Mouse (Mus musculus) yolk sac, embryonic 10.5 days (tissue): Measurements from ENCODE around the gene Ybey.
A peak's percentile ranks its signal among the peaks of the same experiment; 100 is the strongest.

Experiments
- DNase-seq: peaks from one replicate; pipeline ENCODE4 v3.0.0-alpha.2; 2017; ENCODE audit warnings: low spot score

Ybey gene

DNA sequence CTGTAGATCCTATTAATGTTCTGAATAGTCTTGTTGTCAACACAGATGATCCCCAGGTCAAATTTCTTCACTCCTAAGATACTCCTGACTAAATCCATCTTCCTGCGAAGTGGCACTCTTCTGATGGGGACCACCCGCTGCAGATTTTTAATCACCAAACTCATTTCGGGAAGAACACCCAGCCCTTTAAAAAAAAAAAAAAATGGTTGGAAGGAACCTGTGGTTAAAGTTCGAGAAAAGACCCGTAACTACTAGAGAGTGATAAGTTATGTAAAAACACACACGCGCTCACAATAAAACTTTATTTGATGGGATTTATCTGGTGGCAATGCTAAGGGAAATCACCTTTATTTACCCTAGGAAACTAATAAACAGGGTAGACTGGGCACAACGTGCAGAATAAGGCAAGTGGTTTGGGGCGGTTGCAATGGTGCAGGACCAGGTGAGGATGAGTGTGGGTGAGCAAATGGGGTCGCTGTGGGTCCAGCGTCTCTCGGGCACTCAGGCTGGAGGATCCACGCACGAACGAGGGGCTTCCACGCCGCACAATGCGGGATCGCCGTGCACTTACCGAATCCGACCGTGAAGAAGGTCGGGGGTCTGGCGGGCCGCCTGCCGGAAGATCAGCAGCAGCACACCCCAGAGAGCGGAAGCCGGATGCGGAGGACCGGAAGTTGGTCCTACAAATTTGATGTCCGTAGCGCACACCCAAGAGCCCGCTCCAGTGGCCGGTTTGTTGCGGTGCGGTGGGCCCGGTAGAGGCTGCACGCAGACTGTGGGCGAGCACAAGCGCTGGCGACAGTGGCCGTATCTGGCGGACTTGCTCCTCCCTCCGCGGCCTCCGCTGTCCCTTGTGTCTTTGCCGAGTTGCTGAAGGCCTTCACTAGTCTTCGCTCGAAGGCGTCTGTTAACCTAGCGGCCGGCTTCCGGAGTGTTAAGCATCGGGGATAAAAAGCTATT lies at the start of gene Ybey, which contains the start of gene Mcm3ap:
TSS of gene Ybey (minus strand) at position 912 of the 960 bp plus-strand sequence.
TSS of gene Mcm3ap (plus strand) at position 725 of the 960 bp plus-strand sequence.
- DNase-seq: peak; percentile 90

GRCm38 (mm10) chr10:76512965-76513583 lies 44.2 kb upstream of the Ybey start:
- DNase-seq: peak; percentile 64

GRCm38 (mm10) chr10:76505865-76506264 lies 37.0 kb upstream of the Ybey start:
- DNase-seq: no peak

- DNase-seq: peak; percentile 31
Measured at GRCm38 (mm10) chr10:76504271-76504943, 35.5 kb upstream of the Ybey start.

GRCm38 (mm10) chr10:76497522-76497921 lies 28.6 kb upstream of the Ybey start:
- no peak for DNase-seq

DNA sequence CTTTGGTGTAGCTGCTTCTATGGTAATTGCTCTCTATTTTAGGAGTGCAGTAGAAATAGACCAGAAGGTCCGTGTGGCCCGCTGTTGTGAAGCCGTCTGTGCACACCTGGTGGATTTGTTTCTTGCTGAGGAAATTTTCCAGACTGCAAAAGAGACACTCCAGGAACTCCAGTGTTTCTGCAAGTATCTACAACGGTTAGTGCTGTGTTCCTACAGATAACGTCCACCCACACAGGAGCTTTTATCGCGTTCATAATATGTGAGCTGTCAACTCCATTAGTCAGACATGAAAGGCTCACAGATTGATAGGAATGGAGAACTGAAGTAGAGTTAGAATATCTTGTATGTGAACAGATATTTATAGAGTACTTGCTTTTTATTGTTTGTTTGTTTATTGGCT lies 27.5 kb upstream of the Ybey start:
- no peak for DNase-seq

DNA sequence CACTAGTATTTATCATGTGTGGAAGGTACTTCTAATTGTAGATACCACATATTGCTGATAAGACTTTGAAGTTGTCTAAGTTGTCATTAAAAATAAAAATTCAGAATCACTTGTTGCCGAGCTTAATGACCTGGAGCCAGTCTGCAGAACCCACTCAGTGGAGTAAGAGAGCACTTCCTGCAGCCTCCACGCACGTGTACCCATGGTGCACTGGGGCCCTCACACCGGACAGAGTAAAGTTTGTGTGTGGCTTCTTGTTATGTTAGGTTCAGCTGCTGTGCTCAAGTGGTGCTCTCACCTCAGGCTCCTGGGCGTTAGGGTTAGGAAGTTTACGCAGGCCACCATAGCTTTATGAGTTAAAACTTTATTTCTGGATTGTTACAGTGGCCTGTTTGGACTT lies 26.6 kb upstream of the Ybey start:
- no peak for DNase-seq

GRCm38 (mm10) chr10:76493527-76493926 lies 24.6 kb upstream of the Ybey start:
- DNase-seq: no peak

DNA sequence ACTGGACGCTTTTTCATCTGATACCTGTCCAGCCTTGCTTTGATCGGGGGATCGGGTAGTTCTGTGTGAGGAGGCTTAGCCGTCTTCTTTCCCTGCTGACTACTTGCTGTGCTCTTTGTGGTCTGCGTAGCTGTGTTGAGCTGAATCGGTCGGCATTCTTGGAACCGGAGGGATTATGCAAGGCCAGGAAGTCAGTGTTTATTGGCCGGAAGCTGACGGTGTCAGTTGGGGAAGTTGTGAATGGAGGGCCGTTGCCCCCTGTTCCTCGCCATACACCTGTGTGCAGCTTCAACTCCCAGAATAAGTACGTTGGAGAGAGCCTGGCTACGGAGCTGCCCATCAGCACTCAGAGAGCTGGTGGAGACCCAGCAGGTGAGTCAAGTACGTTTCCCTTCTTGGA lies 20.3 kb upstream of the Ybey start:
- no peak for DNase-seq

GRCm38 (mm10) chr10:76488265-76488664 lies 19.4 kb upstream of the Ybey start:
- DNase-seq: no peak

GRCm38 (mm10) chr10:76486302-76486701 lies 17.4 kb upstream of the Ybey start:
- DNase-seq: no peak

GRCm38 (mm10) chr10:76481480-76481879 lies 12.6 kb upstream of the Ybey start:
- no peak for DNase-seq

- DNase-seq: no peak
Measured at GRCm38 (mm10) chr10:76480851-76481250, 11.9 kb upstream of the Ybey start.

DNA sequence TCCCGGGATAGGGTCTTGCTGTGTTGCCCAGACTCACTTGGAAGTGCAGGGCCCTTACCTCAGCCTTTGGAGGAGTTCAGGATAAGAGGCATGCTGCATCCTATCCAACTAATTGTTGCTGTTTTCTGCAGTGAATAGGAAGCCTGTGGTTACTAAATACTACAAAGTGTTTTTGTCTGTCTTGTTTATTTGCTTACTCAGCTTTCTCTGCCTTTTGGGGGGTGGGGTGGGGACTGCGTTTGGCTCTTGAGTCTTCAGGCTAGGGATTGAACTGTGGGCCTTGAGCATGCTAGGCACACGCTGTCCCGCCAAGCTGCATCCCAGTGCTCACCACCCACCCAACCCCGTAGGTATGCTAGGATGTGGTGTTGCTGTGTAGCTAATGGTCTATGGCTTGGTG lies 4.8 kb upstream of the Ybey start:
- DNase-seq: no peak

- DNase-seq: no peak
Measured at GRCm38 (mm10) chr10:76462721-76463120, 6.2 kb downstream of the Ybey start.

- no peak for DNase-seq
Measured at GRCm38 (mm10) chr10:76462312-76462711, 6.6 kb downstream of the Ybey start.

DNA sequence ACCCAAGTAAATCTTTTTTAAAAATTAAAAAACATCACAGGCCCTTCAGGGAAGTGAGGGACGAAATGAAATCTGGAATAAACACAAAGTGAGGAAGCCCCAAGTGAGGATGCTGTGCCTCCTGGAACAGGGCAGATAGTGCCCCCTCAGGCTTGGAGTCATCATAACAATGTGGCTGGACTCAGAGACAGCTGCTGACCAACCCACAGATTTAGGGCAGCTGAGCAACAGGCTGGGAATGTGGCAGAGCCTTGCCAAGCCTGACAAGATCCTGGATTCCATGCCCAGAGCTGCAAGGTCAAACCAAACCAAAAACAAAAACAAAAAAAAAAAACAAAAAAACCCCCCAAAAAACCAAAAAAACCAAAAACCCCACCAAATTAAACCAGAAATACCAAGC lies 7.7 kb downstream of the Ybey start:
- DNase-seq: no peak

DNA sequence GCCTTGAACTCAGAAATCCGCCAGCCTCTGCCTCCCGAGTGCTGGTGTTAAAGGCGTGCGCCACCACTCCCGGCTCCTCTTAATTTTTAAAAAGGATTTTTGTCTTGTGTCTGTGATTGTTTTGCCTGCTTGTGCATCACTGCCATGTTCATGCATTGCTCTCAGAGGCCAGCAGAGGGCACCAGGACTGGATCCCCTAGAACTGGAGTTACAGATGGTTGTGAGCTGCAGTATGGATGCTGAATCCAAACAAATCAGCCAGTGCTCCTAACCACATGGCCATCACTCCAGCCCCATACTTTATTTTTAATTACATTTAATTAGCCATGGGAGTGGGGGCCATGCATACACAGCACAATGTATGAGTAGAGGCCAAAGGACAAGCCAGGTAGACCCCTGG lies 13.6 kb downstream of the Ybey start:
- DNase-seq: no peak

DNA sequence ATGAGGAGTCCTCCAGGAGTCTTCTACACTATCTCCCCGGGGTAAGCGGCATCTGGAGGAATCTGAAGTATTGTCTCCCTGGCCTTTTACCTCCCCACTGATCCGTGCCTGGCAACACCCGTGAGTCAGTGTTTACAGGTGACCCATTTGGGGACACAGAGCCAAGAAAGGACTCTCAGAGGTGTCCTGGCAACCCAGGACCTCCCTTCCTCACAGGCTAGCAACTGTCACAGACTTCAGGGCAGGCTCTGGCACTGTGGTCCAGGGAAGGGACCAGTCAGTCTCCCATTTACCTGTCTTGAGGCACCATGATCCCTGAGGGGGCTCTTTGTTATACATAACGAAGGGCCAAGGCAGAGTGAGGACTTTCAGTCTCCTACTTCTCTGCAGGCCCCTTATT lies 20.1 kb downstream of the Ybey start, which contains the start of gene 2610028H24Rik:
TSS of gene 2610028H24Rik (plus strand) at position 231 of the 400 bp plus-strand sequence.
- no peak for DNase-seq

GRCm38 (mm10) chr10:76447406-76448229 lies 21.3 kb downstream of the Ybey start:
- no peak for DNase-seq

- DNase-seq: peak; percentile 78
Measured at GRCm38 (mm10) chr10:76445996-76446681, 22.8 kb downstream of the Ybey start.
